Mouse (Mus musculus): ENCODE results near the gene Exoc6. TPM values are rescaled to one million over a fixed set of nuclear protein-coding genes. Genes with fewer than 3 reads are reported as not detected.

Exoc6 gene
- polyA plus RNA-seq, 1 experiment: 14.3 TPM

DNA sequence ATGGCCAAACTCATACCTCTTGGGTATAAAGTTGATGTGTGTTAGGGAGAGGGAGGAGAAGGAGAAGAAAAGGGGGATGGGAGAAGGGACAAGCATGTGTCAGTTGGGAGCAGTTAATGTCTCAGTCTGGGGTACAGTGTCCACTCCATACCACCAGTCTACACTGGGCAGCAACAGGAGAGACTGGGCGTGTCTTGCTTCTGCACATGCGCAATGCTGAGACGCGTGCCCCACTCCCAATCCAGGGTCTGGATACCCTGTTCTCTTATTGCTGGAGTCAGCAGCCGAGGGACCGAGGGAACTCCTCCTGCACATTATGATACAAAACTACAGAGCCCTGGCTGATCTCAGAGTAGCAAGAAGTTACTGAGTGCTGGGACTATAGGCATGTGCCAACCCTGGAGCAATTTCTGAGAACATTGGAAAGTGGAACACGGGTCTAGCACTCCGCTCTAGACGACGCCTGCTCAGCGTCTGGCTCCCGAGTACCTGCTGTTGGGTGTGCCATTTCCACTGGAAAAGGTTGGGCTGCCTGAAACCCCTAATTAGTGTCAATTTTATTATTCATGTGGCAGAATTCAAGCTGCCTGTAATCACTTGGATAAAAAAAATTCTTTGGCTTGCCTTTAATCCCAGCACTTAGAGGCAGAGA lies 166.4 kb downstream of the Exoc6 start:
- Histone ChIP-seq H3K36me3 (ENCODE audit: control insufficient read depth, insufficient read depth, low read length, poor library complexity, severe bottlenecking) (no peaks in the 10 kb centered on the region), H3K4me3 (ENCODE audit: low read depth, low read length) (no peak overlapping the region), H3K9me3 (replicated peaks; ENCODE audit: control insufficient read depth, insufficient read depth, low read length, poor library complexity, severe bottlenecking) (no peaks in the 10 kb centered on the region), H3K27ac (ENCODE audit: insufficient read depth, low read length) (no peak overlapping the region), H3K27me3 (ENCODE audit: control insufficient read depth, insufficient read depth, low read length, poor library complexity, severe bottlenecking) (no peaks in the 10 kb centered on the region), H3K4me1 (ENCODE audit: control insufficient read depth, insufficient read depth, low read length) (no peaks in the 10 kb centered on the region), H3K9ac (ENCODE audit: low read depth, poor library complexity, severe bottlenecking) (no peak overlapping the region)
- no peak for TF ChIP-seq CTCF (IDR thresholded peaks at IDR 0.05; ENCODE audit: low read depth, low read length)
- no peak for TF ChIP-seq EP300 (IDR thresholded peaks at IDR 0.05; ENCODE audit: insufficient read depth, low read depth, low read length)
- no peak for TF ChIP-seq POLR2A (IDR thresholded peaks at IDR 0.05; ENCODE audit: insufficient read depth, low read length)

DNA sequence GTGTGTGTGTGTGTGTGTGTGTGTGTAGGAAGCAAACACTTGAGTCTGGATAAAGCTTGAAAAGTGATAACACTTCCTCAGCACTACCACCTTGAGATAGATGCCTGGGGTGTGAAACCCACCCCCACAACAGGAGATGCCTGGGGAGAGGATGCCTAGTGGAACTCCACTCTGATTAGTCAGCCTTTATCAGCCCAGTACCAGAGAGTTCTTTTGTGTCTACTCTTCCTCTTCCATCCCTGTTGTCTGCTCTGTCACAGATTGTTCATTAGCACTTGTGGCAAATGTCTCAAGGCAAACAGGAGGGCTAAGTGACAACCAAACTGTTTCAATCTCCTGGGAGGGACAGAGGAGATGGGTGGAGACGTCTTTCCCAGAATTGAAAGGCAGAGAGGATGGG lies 168.9 kb downstream of the Exoc6 start:
- no peaks in the 10 kb centered on the region for H3K27me3 ChIP-seq (ENCODE audit: control insufficient read depth, insufficient read depth, low read length, poor library complexity, severe bottlenecking)
- no peak overlapping the region for H3K4me3 ChIP-seq (ENCODE audit: low read depth, low read length)
- no peak overlapping the region for H3K27ac ChIP-seq (ENCODE audit: insufficient read depth, low read length)
- H3K36me3 ChIP-seq (ENCODE audit: control insufficient read depth, insufficient read depth, low read length, poor library complexity, severe bottlenecking): no peaks in the 10 kb centered on the region
- H3K9me3 ChIP-seq (replicated peaks; ENCODE audit: control insufficient read depth, insufficient read depth, low read length, poor library complexity, severe bottlenecking): no peaks in the 10 kb centered on the region
- H3K9ac ChIP-seq (ENCODE audit: low read depth, poor library complexity, severe bottlenecking): no peak overlapping the region
- H3K4me1 ChIP-seq (ENCODE audit: control insufficient read depth, insufficient read depth, low read length): no peaks in the 10 kb centered on the region
- TF ChIP-seq POLR2A (IDR thresholded peaks at IDR 0.05; ENCODE audit: insufficient read depth, low read length): no peak
- TF ChIP-seq EP300 (IDR thresholded peaks at IDR 0.05; ENCODE audit: insufficient read depth, low read depth, low read length): no peak
- no peak for TF ChIP-seq CTCF (IDR thresholded peaks at IDR 0.05; ENCODE audit: low read depth, low read length)

DNA sequence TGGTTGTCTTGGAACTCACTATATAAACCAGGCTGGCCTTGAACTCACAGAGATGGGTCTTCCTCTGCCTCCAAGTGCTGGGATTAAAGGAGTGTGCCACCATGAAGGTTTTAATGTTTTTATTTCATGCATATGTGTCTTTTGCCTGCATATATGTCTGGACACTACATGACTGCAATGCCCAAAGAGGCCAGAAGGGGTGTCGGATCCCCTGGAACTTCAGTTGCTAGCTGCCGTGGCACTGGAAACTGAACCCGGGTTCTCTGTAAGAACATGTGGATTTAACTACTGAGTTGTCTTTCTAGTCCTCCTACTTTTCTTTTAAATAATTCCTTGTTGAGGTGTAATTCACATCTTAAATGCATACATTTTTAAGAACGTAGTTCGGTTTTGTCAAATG lies 174.4 kb downstream of the Exoc6 start:
- Histone ChIP-seq H3K4me3 (ENCODE audit: low read depth, low read length) (no peak overlapping the region), H3K9me3 (replicated peaks; ENCODE audit: control insufficient read depth, insufficient read depth, low read length, poor library complexity, severe bottlenecking) (no peaks in the 10 kb centered on the region), H3K27me3 (ENCODE audit: control insufficient read depth, insufficient read depth, low read length, poor library complexity, severe bottlenecking) (no peaks in the 10 kb centered on the region), H3K27ac (ENCODE audit: insufficient read depth, low read length) (no peak overlapping the region), H3K9ac (ENCODE audit: low read depth, poor library complexity, severe bottlenecking) (no peak overlapping the region), H3K4me1 (ENCODE audit: control insufficient read depth, insufficient read depth, low read length) (no peaks in the 10 kb centered on the region), H3K36me3 (ENCODE audit: control insufficient read depth, insufficient read depth, low read length, poor library complexity, severe bottlenecking) (no peaks in the 10 kb centered on the region)
- TF ChIP-seq EP300 (IDR thresholded peaks at IDR 0.05; ENCODE audit: insufficient read depth, low read depth, low read length): no peak
- no peak for TF ChIP-seq POLR2A (IDR thresholded peaks at IDR 0.05; ENCODE audit: insufficient read depth, low read length)
- peak; percentile 7 for TF ChIP-seq CTCF (IDR thresholded peaks at IDR 0.05; ENCODE audit: low read depth, low read length)

DNA sequence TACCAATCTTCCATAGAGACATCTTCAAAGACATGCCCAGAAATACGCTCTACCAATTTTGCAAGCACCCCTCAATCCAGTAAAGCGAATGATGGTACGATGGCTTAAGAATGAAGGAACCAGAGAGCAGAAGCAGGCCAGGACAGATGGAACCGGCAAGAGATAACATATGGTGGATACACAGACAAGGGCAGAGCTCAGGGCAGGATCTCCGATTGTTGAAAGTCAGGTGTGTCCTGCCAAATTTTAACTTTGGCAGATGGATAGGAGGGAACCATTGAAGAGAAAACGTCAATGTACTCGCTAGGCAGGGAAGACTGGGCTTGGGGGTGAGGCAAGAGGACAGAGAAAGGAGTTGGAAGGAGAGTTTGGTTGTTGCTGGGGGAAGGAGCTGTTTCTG lies 176.4 kb downstream of the Exoc6 start:
- H3K4me1 ChIP-seq (ENCODE audit: control insufficient read depth, insufficient read depth, low read length): no peaks in the 10 kb centered on the region
- H3K27ac ChIP-seq (ENCODE audit: insufficient read depth, low read length): no peak overlapping the region
- TF ChIP-seq EP300 (IDR thresholded peaks at IDR 0.05; ENCODE audit: insufficient read depth, low read depth, low read length) (no peak), POLR2A (IDR thresholded peaks at IDR 0.05; ENCODE audit: insufficient read depth, low read length) (no peak), CTCF (IDR thresholded peaks at IDR 0.05; ENCODE audit: low read depth, low read length) (no peak)

DNA sequence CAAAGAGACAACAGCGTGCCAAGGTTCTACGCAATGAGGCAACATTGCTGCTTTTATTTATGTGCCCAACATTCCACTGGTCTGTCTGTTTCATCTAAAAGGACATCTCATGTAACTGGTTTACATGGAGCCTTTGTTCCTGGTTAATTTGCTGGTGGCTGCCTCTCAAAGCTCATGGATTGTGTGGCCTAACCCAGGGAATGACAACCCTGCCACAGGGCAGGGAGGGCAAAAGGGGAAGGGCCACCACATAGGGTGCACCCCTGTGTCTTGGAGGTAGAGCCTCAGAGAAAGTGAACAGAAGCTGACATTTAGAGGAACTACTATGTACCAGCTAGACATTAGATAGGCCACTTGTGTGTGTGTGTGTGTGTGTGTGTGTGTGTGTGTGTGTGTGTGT lies 177.1 kb downstream of the Exoc6 start:
- H3K4me1 ChIP-seq (ENCODE audit: control insufficient read depth, insufficient read depth, low read length): no peaks in the 10 kb centered on the region
- H3K27me3 ChIP-seq (ENCODE audit: control insufficient read depth, insufficient read depth, low read length, poor library complexity, severe bottlenecking): no peaks in the 10 kb centered on the region
- H3K27ac ChIP-seq (ENCODE audit: insufficient read depth, low read length): no peak overlapping the region
- no peaks in the 10 kb centered on the region for H3K36me3 ChIP-seq (ENCODE audit: control insufficient read depth, insufficient read depth, low read length, poor library complexity, severe bottlenecking)
- H3K9me3 ChIP-seq (replicated peaks; ENCODE audit: control insufficient read depth, insufficient read depth, low read length, poor library complexity, severe bottlenecking): no peaks in the 10 kb centered on the region
- TF ChIP-seq POLR2A (IDR thresholded peaks at IDR 0.05; ENCODE audit: insufficient read depth, low read length): no peak
- no peak for TF ChIP-seq EP300 (IDR thresholded peaks at IDR 0.05; ENCODE audit: insufficient read depth, low read depth, low read length)
- H3K4me3 ChIP-seq (ENCODE audit: low read depth, low read length): no peak overlapping the region
- H3K9ac ChIP-seq (ENCODE audit: low read depth, poor library complexity, severe bottlenecking): no peak overlapping the region

More for the DNA sequence above, 176.4 kb downstream of the Exoc6 start:
- Histone ChIP-seq H3K9ac (ENCODE audit: low read depth, poor library complexity, severe bottlenecking) (no peak overlapping the region), H3K4me3 (ENCODE audit: low read depth, low read length) (no peak overlapping the region), H3K36me3 (ENCODE audit: control insufficient read depth, insufficient read depth, low read length, poor library complexity, severe bottlenecking) (no peaks in the 10 kb centered on the region), H3K27me3 (ENCODE audit: control insufficient read depth, insufficient read depth, low read length, poor library complexity, severe bottlenecking) (no peaks in the 10 kb centered on the region), H3K9me3 (replicated peaks; ENCODE audit: control insufficient read depth, insufficient read depth, low read length, poor library complexity, severe bottlenecking) (no peaks in the 10 kb centered on the region)

Other genes starting within 250 kb of the Exoc6 start
- 137 and 147 TPM in 2 replicates for gene Ide, start 212.6 kb upstream of the Exoc6 start, polyA plus RNA-seq (2011; ENCODE audit: insufficient read depth, insufficient read length, low read depth, missing spikeins)
- gene Kif11, start 174.0 kb upstream of the Exoc6 start, polyA plus RNA-seq (2011; ENCODE audit: insufficient read depth, insufficient read length, low read depth, missing spikeins): 130 and 146 TPM in 2 replicates
- 8.2 and 9.0 TPM in 2 replicates for gene Hhex, start 115.6 kb upstream of the Exoc6 start, polyA plus RNA-seq (2011; ENCODE audit: insufficient read depth, insufficient read length, low read depth, missing spikeins)
- 0.34 and 0.50 TPM in 2 replicates for gene Cyp26c1, start 135.2 kb downstream of the Exoc6 start, polyA plus RNA-seq (2011; ENCODE audit: insufficient read depth, insufficient read length, low read depth, missing spikeins)
- 5.3 and 7.8 TPM in 2 replicates for gene Cyp26a1, start 147.4 kb downstream of the Exoc6 start, polyA plus RNA-seq (2011; ENCODE audit: insufficient read depth, insufficient read length, low read depth, missing spikeins)